Mouse (Mus musculus) embryonic facial prominence, embryonic 11.5 days (tissue): ENCODE measurements around the gene Srxn1. TPM values are rescaled to one million over a fixed set of nuclear protein-coding genes. Genes with fewer than 3 reads are reported as not detected.

Source experiments
- ATAC-seq: fragments of 200-750 bp; cut with Nextera tagmentation; replicated peaks from 2 replicates; pipeline ENCODE4 v1.8.0; 2017; ENCODE audit warnings: low read depth; ENCODE audit not compliant: insufficient number of reproducible peaks, low FRiP score, low TSS enrichment
- DNase-seq: peaks from one replicate; pipeline ENCODE4 v3.0.0-alpha.2; 2015; ENCODE audit warnings: low spot score
- H3K27ac ChIP-seq: fragments of 300-500 bp; sonication (generic); replicated peaks from 2 replicates; pipeline ENCODE4 v1.5.1; 2014; ENCODE audit warnings: mild to moderate bottlenecking, low read depth, low read length, control low read depth
- H3K27me3 ChIP-seq: fragments of 300-500 bp; sonication (generic); 2 replicates; pipeline ENCODE4 v1.6.1; 2014; ENCODE audit warnings: mild to moderate bottlenecking, low read length, moderate library complexity, mixed read lengths; ENCODE audit not compliant: control insufficient read depth, insufficient read depth
- H3K36me3 ChIP-seq: fragments of 300-500 bp; sonication (generic); replicated peaks from 2 replicates; pipeline ENCODE4 v1.6.1; 2014; ENCODE audit warnings: low read depth, mild to moderate bottlenecking, low read length, moderate library complexity, mixed read lengths; ENCODE audit not compliant: control insufficient read depth, insufficient read depth
- H3K4me1 ChIP-seq: fragments of 300-500 bp; sonication (generic); 2 replicates; pipeline ENCODE4 v1.6.1; 2014; ENCODE audit warnings: low read length, mixed read lengths; ENCODE audit not compliant: control insufficient read depth, insufficient read depth
- H3K4me2 ChIP-seq: fragments of 300-500 bp; sonication (generic); 2 replicates; pipeline ENCODE4 v1.6.1; 2014; ENCODE audit warnings: low read depth, mild to moderate bottlenecking, control low read depth, low read length, moderate library complexity
- H3K4me3 ChIP-seq: fragments of 300-500 bp; sonication (generic); 2 replicates; pipeline ENCODE4 v1.5.1; 2014; ENCODE audit warnings: low read depth, low read length, control low read depth
- H3K9ac ChIP-seq: fragments of 300-500 bp; sonication (generic); replicated peaks from 2 replicates; pipeline ENCODE4 v1.6.1; 2014; ENCODE audit warnings: mild to moderate bottlenecking, control low read depth, low read length
- H3K9me3 ChIP-seq: fragments of 300-500 bp; sonication (generic); replicated peaks from 2 replicates; pipeline ENCODE4 v1.6.1; 2016; ENCODE audit warnings: mild to moderate bottlenecking, low read length, inconsistent platforms, mixed read lengths; ENCODE audit not compliant: control insufficient read depth
- WGBS: fragments of 180-500 bp; shearing (Covaris S2); extraction: QIAGEN DNeasy Blood & Tissue Kit; methylation state at CpG from one replicate; pipeline ENCODE4 v1.1.7; 2014; 5-methylcytosine and 5-hydroxymethylcytosine counted together
- polyA plus RNA-seq: library from polyadenylated mRNA; unstranded; fragments of >200 nt; fragmentation: Nextera tagmentation; extraction: Ambion mirVana; gene quantifications from 2 replicates; pipeline ENCODE4 v1.2.1, GENCODE M21; 2014

The Srxn1 gene
- polyA plus RNA-seq, 1 experiment from 2014 or later: 10.0 TPM

GRCm38 (mm10) chr2:152156471-152156870 lies 51.2 kb downstream of the Srxn1 start:
- H3K36me3 ChIP-seq: no peaks in the 10 kb centered on the region
- no peaks in the 10 kb centered on the region for H3K9me3 ChIP-seq
- no peak for ATAC-seq
- DNase-seq: no peak
- no peak overlapping the region for H3K27ac ChIP-seq
- no peak overlapping the region for H3K4me2 ChIP-seq
- no peak overlapping the region for H3K4me3 ChIP-seq
- no peak overlapping the region for H3K9ac ChIP-seq
- H3K27me3 ChIP-seq: no peaks in the 10 kb centered on the region
- no peaks in the 10 kb centered on the region for H3K4me1 ChIP-seq
- WGBS: 81% methylated on average over 6 of the region's 6 CpGs

DNA sequence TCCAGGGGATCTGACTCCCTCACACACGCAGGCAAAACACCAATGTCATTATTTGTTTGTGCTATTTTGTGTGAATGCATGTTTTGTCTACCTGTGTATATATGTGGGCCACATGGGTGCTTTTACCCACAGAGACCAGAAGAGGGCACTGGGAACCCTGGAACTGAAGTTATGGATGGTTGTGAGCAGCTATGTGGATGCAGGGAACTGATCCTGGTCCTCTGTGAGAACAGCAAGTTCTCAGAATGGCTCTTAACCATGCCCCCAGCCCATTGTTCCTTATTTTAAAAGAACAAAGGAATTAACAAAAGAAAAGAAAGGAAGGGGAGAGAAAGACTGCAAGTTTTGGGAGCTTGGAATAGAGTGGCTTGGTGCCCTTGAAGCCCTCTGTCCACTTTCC lies 54.2 kb downstream of the Srxn1 start:
- Histone ChIP-seq H3K36me3 (no peaks in the 10 kb centered on the region), H3K27me3 (no peaks in the 10 kb centered on the region), H3K9ac (no peak overlapping the region), H3K4me1 (no peaks in the 10 kb centered on the region), H3K4me2 (no peak overlapping the region), H3K27ac (no peak overlapping the region), H3K4me3 (no peak overlapping the region), H3K9me3 (no peaks in the 10 kb centered on the region)
- DNase-seq (no peak), ATAC-seq (no peak)
- 88% methylated on average over 1 of the region's 1 CpGs for whole genome bisulfite sequencing

Other genes starting within 250 kb of the Srxn1 start
- gene Angpt4, start 194.3 kb upstream of the Srxn1 start, polyA plus RNA-seq: 0.45 and 0.52 TPM in 2 replicates
- gene Fam110a, start 125.3 kb upstream of the Srxn1 start, polyA plus RNA-seq: 31.7 and 34.8 TPM in 2 replicates
- gene Slc52a3, start 109.0 kb upstream of the Srxn1 start, polyA plus RNA-seq: 0.36 and 0.72 TPM in 2 replicates
- 1.9 and 2.6 TPM in 2 replicates for gene Scrt2, start 24.0 kb upstream of the Srxn1 start, polyA plus RNA-seq
- 11.3 and 12.2 TPM in 2 replicates for gene Tcf15, start 38.0 kb downstream of the Srxn1 start, polyA plus RNA-seq
- gene Csnk2a1, start 121.3 kb downstream of the Srxn1 start, polyA plus RNA-seq: 57.8 and 64.9 TPM in 2 replicates
- gene Tbc1d20, start 188.3 kb downstream of the Srxn1 start, polyA plus RNA-seq: 25.4 and 26.4 TPM in 2 replicates
- gene Rbck1, start 227.1 kb downstream of the Srxn1 start, polyA plus RNA-seq: 58.2 and 64.9 TPM in 2 replicates
- 1.4 and 1.7 TPM in 2 replicates for gene Trib3, start 238.5 kb downstream of the Srxn1 start, polyA plus RNA-seq